9 mouse cellular contexts compared by ENCODE assay signal in genomic region chr9:121819771-121820471, GRCm38 (mm10). TPM values are rescaled to one million over a fixed set of nuclear protein-coding genes. Genes with fewer than 3 reads are reported as not detected.
DNase-seq lines count a peak whose midpoint lies in the region; ATAC-seq and TF ChIP-seq lines count a peak whose summit lies in the region.
"Had no signal": no experiment of that assay in that cellular context is flagged by ENCODE, and none has a peak within 500 bp of the region (broad histone marks: within the 10 kb centered on the region; RNA-seq: fewer than 3 reads in every experiment).

No protein-coding gene starts in this region.

- TF ChIP-seq POLR2A in cortical plate, adult 2 months (IDR thresholded peaks at IDR 0.05; ENCODE audit: extremely low read depth, insufficient read depth, low read length) = no peak

- H3K4me2 ChIP-seq in heart, embryonic 13.5 days = no peak overlapping the region
- H3K4me2 ChIP-seq in midbrain, embryonic 11.5 days = no peak overlapping the region
- H3K4me2 ChIP-seq in midbrain, embryonic 14.5 days (ENCODE audit: low read length) = no peak overlapping the region
- H3K4me2 ChIP-seq in stomach, embryonic 15.5 days = no peak overlapping the region

- no peak for TF ChIP-seq CTCF in cortical plate, adult 2 months (IDR thresholded peaks at IDR 0.05; ENCODE audit: extremely low read depth, insufficient read depth, low read length)

- H3K27me3 ChIP-seq in heart, embryonic 13.5 days (replicated peaks) = no peaks in the 10 kb centered on the region
- H3K27me3 ChIP-seq in midbrain, embryonic 11.5 days (ENCODE audit: control insufficient read depth, insufficient read depth, low read length) = no peaks in the 10 kb centered on the region
- no peaks in the 10 kb centered on the region for H3K27me3 ChIP-seq in midbrain, embryonic 14.5 days (ENCODE audit: control insufficient read depth, insufficient read depth, low read length)
- H3K27me3 ChIP-seq in stomach, embryonic 15.5 days (replicated peaks) = no peaks in the 10 kb centered on the region

- no peak for DNase-seq in heart, postnatal 4 days
- peak; percentile 35 for DNase-seq in midbrain, embryonic 11.5 days (ENCODE audit: low spot score, missing footprints)
- DNase-seq in midbrain, embryonic 14.5 days = no peak
- no peak for DNase-seq in thymus, postnatal 10 days (ENCODE audit: low spot score in 2 of 2)
- DNase-seq in heart, postnatal 10 days = no peak

- ATAC-seq in heart, embryonic 13.5 days (ENCODE audit: extremely low read depth, insufficient number of reproducible peaks, low FRiP score, low TSS enrichment) = no peak
- no peak for ATAC-seq in midbrain, embryonic 11.5 days (ENCODE audit: low FRiP score)
- ATAC-seq in midbrain, embryonic 14.5 days (ENCODE audit: low FRiP score, low TSS enrichment) = no peak
- no peak for ATAC-seq in stomach, embryonic 15.5 days (ENCODE audit: insufficient read depth, low FRiP score, low read depth)

- peaks cover 14% of the 10 kb centered on the region for H3K4me1 ChIP-seq in heart, embryonic 13.5 days
- H3K4me1 ChIP-seq in midbrain, embryonic 11.5 days (ENCODE audit: control insufficient read depth, insufficient read depth, low read length) = no peaks in the 10 kb centered on the region
- H3K4me1 ChIP-seq in midbrain, embryonic 14.5 days (ENCODE audit: control insufficient read depth, insufficient read depth, low read length) = peaks cover 4% of the 10 kb centered on the region; the same call in 1 of the 2 replicates
- H3K4me1 ChIP-seq in cortical plate, adult 2 months (ENCODE audit: control insufficient read depth, insufficient read depth, low read length) = peaks cover 9% of the 10 kb centered on the region; the same call in 1 of the 2 replicates
- H3K4me1 ChIP-seq in stomach, embryonic 15.5 days = 0 out of 2 replicates have a peak, but pooled peaks cover 4% of the 10 kb centered on the region

- 0 out of 2 replicates have a peak overlapping the region, but pooled peaks have one; percentile 1 for H3K9ac ChIP-seq in heart, embryonic 13.5 days
- H3K9ac ChIP-seq in midbrain, embryonic 11.5 days (ENCODE audit: low read length) = no peak overlapping the region
- no peak overlapping the region for H3K9ac ChIP-seq in midbrain, embryonic 14.5 days (replicated peaks; ENCODE audit: low read length)
- H3K9ac ChIP-seq in stomach, embryonic 15.5 days = no peak overlapping the region
- H3K9ac ChIP-seq: liver, embryonic 14.5 days had no signal

- H3K9me3 ChIP-seq in heart, embryonic 13.5 days = no peaks in the 10 kb centered on the region
- no peaks in the 10 kb centered on the region for H3K9me3 ChIP-seq in midbrain, embryonic 11.5 days (ENCODE audit: control insufficient read depth, low read length)
- no peaks in the 10 kb centered on the region for H3K9me3 ChIP-seq in midbrain, embryonic 14.5 days (ENCODE audit: control insufficient read depth, low read length)
- H3K9me3 ChIP-seq in stomach, embryonic 15.5 days = no peaks in the 10 kb centered on the region

- no peaks in the 10 kb centered on the region for H3K36me3 ChIP-seq in heart, embryonic 13.5 days
- no peaks in the 10 kb centered on the region for H3K36me3 ChIP-seq in midbrain, embryonic 11.5 days (ENCODE audit: control insufficient read depth, insufficient read depth, low read length)
- no peaks in the 10 kb centered on the region for H3K36me3 ChIP-seq in midbrain, embryonic 14.5 days (ENCODE audit: control insufficient read depth, insufficient read depth, low read length)
- H3K36me3 ChIP-seq in stomach, embryonic 15.5 days = no peaks in the 10 kb centered on the region

- H3K4me3 ChIP-seq in heart, embryonic 13.5 days = no peak overlapping the region
- H3K4me3 ChIP-seq in midbrain, embryonic 11.5 days (ENCODE audit: low read depth, low read length) = no peak overlapping the region
- no peak overlapping the region for H3K4me3 ChIP-seq in midbrain, embryonic 14.5 days (replicated peaks; ENCODE audit: low read depth, low read length)
- no peak overlapping the region for H3K4me3 ChIP-seq in cortical plate, adult 2 months (ENCODE audit: insufficient read depth, low read length)
- no peak overlapping the region for H3K4me3 ChIP-seq in stomach, embryonic 15.5 days (replicated peaks)

- intact Hi-C loops in heart, postnatal 10 days (cut with DNase I) = no loop called here

- WGBS in heart, embryonic 13.5 days = 47% methylated on average over 7 of the region's 7 CpGs
- WGBS in midbrain, embryonic 11.5 days = 63% methylated on average over 7 of the region's 7 CpGs
- 45% methylated on average over 7 of the region's 7 CpGs for WGBS in midbrain, embryonic 14.5 days
- WGBS in stomach, embryonic 15.5 days = 42% methylated on average over 7 of the region's 7 CpGs

- H3K27ac ChIP-seq in heart, embryonic 13.5 days (replicated peaks) = no peak overlapping the region
- H3K27ac ChIP-seq in midbrain, embryonic 11.5 days (ENCODE audit: low read depth, low read length) = no peak overlapping the region
- H3K27ac ChIP-seq in midbrain, embryonic 14.5 days (replicated peaks; ENCODE audit: low read depth, low read length) = no peak overlapping the region
- H3K27ac ChIP-seq in cortical plate, adult 2 months (ENCODE audit: insufficient read depth, low read length) = peak overlapping the region; percentile 82
- peak overlapping the region; percentile 21; the same call in 1 of the 2 replicates for H3K27ac ChIP-seq in stomach, embryonic 15.5 days
- H3K27ac ChIP-seq: liver, embryonic 14.5 days had no signal

RNA-seq across cellular contexts. Expression of gene Ccdc13, which starts 19.3 kb away (rescaled TPM):
- 0.05 TPM in 1 of 2 replicates, not detected in the other for polyA plus RNA-seq in heart, embryonic 13.5 days (2015; fragmentation: Nextera tagmentation; extraction: Ambion mirVana)
- total RNA-seq in heart, postnatal 4 days (2021) = not detected
- polyA plus RNA-seq in midbrain, embryonic 11.5 days (2014; fragmentation: Nextera tagmentation; extraction: Ambion mirVana) = 1.5 and 2.0 TPM in 2 replicates
- 2.3 and 2.9 TPM in 2 replicates for polyA plus RNA-seq in midbrain, embryonic 14.5 days (2014; fragmentation: Nextera tagmentation; extraction: Ambion mirVana)
- polyA plus RNA-seq in cortical plate, adult 2 months (2012; rRNA removed) = 11.8 and 13.4 TPM in 2 replicates
- polyA plus RNA-seq in stomach, embryonic 15.5 days (2015; fragmentation: Nextera tagmentation; extraction: Ambion mirVana) = 0.46 and 0.77 TPM in 2 replicates
- total RNA-seq in heart, postnatal 10 days (2021) = not detected
- polyA plus RNA-seq: liver, embryonic 14.5 days had no signal

RNA-seq across cellular contexts. Expression of gene Hhatl, which starts 27.6 kb away (rescaled TPM):
- 10.3 and 10.7 TPM in 2 replicates for polyA plus RNA-seq in heart, embryonic 13.5 days (2015; fragmentation: Nextera tagmentation; extraction: Ambion mirVana)
- 10 to 100 TPM; 72.5 to 84.4 TPM for total RNA-seq in heart, postnatal 4 days (2021)
- not detected in 2 replicates for polyA plus RNA-seq in midbrain, embryonic 11.5 days (2014; fragmentation: Nextera tagmentation; extraction: Ambion mirVana)
- polyA plus RNA-seq in midbrain, embryonic 14.5 days (2014; fragmentation: Nextera tagmentation; extraction: Ambion mirVana) = 0.12 and 0.24 TPM in 2 replicates
- polyA plus RNA-seq in cortical plate, adult 2 months (2012; rRNA removed) = 21.2 and 22.4 TPM in 2 replicates
- 1.2 and 1.9 TPM in 2 replicates for polyA plus RNA-seq in stomach, embryonic 15.5 days (2015; fragmentation: Nextera tagmentation; extraction: Ambion mirVana)
- total RNA-seq in heart, postnatal 10 days (2021) = 100 to 1,000 TPM; 111 to 112 TPM
- polyA plus RNA-seq: liver, embryonic 14.5 days had no signal

RNA-seq across cellular contexts. Expression of gene Higd1a, which starts 38.2 kb away (rescaled TPM):
- polyA plus RNA-seq in heart, embryonic 13.5 days (2015; fragmentation: Nextera tagmentation; extraction: Ambion mirVana) = 230 and 277 TPM in 2 replicates
- 100 to 1,000 TPM; 153 to 165 TPM for total RNA-seq in heart, postnatal 4 days (2021)
- polyA plus RNA-seq in midbrain, embryonic 11.5 days (2014; fragmentation: Nextera tagmentation; extraction: Ambion mirVana) = 159 and 170 TPM in 2 replicates
- polyA plus RNA-seq in midbrain, embryonic 14.5 days (2014; fragmentation: Nextera tagmentation; extraction: Ambion mirVana) = 135 and 165 TPM in 2 replicates
- polyA plus RNA-seq in cortical plate, adult 2 months (2012; rRNA removed) = 97.6 and 101 TPM in 2 replicates
- 241 and 244 TPM in 2 replicates for polyA plus RNA-seq in stomach, embryonic 15.5 days (2015; fragmentation: Nextera tagmentation; extraction: Ambion mirVana)
- 100 to 1,000 TPM; 181 to 183 TPM for total RNA-seq in heart, postnatal 10 days (2021)

RNA-seq across cellular contexts. Expression of gene Klhl40, which starts 42.5 kb away (rescaled TPM):
- polyA plus RNA-seq in heart, embryonic 13.5 days (2015; fragmentation: Nextera tagmentation; extraction: Ambion mirVana) = 1.4 and 2.1 TPM in 2 replicates
- total RNA-seq in heart, postnatal 4 days (2021) = 10 to 100 TPM; 14.1 to 15.4 TPM
- 0.11 and 0.16 TPM in 2 replicates for polyA plus RNA-seq in midbrain, embryonic 11.5 days (2014; fragmentation: Nextera tagmentation; extraction: Ambion mirVana)
- polyA plus RNA-seq in midbrain, embryonic 14.5 days (2014; fragmentation: Nextera tagmentation; extraction: Ambion mirVana) = 1.1 and 1.9 TPM in 2 replicates
- polyA plus RNA-seq in cortical plate, adult 2 months (2012; rRNA removed) = 6.6 and 8.7 TPM in 2 replicates
- 0.59 and 0.70 TPM in 2 replicates for polyA plus RNA-seq in stomach, embryonic 15.5 days (2015; fragmentation: Nextera tagmentation; extraction: Ambion mirVana)
- total RNA-seq in heart, postnatal 10 days (2021) = 10 to 100 TPM; 10.4 to 10.7 TPM
- polyA plus RNA-seq: liver, embryonic 14.5 days had no signal

Comparison
In these comparisons a context has a peak if more than half of its experiments do, and no peak if none do; other contexts are left out.
1. H3K27ac ChIP-seq: peak in cortical plate, adult 2 months (single experiment) and stomach, embryonic 15.5 days (single experiment); none in heart, embryonic 13.5 days (single experiment), midbrain, embryonic 11.5 days (single experiment) and midbrain, embryonic 14.5 days (single experiment).